Mouse (Mus musculus): Measurements from ENCODE around the gene Stard13.

DNA sequence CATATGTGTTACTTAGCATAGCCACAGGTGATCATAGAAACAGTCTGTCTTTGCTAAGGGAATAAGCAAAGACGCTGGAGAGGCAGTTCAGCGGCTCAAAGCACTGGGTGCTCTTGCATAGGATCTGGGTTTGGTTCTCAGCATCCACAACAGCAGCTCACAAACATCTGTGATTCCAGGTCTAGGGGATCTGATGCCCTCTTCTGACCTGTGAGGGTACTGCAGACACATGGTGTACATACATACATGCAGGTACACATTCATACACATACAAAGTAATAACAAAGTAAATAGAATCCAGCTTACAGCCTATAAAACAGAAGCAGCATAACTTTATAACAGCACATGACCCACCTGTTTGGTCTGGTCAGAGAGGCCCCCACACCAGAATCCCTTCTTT, 171.7 kb downstream of the Stard13 start:
- TF ChIP-seq CTCF (IDR thresholded peaks at IDR 0.05; ENCODE audit: extremely low read depth, insufficient read depth, low read length) (peak; percentile 12; the same call in 1 of the 2 replicates), POLR2A (IDR thresholded peaks at IDR 0.05; ENCODE audit: extremely low read depth, insufficient read depth, low read length) (no peak)
